Comparison of ENCODE assay signal across 8 mouse cellular contexts in genomic region chr5:21185764-21186685, GRCm38 (mm10). TPM values are rescaled to one million over a fixed set of nuclear protein-coding genes. Genes with fewer than 3 reads are reported as not detected.
DNase-seq lines count a peak whose midpoint lies in the region; ATAC-seq and TF ChIP-seq lines count a peak whose summit lies in the region.

Gene Gsap, plus strand, starts transcription at chr5:21186255.

- peak within 1 kb of the TSS; percentile 79 for H3K27ac ChIP-seq in bone marrow, adult 2 months (ENCODE audit: control insufficient read depth, insufficient read depth, low read depth, low read length, poor library complexity)
- H3K27ac ChIP-seq in heart, embryonic 12.5 days (ENCODE audit: poor library complexity, severe bottlenecking) = no peak within 1 kb of the TSS
- H3K27ac ChIP-seq in kidney, embryonic 16.5 days (ENCODE audit: low read length) = no peak within 1 kb of the TSS
- H3K27ac ChIP-seq in liver, embryonic 15.5 days (replicated peaks) = no peak within 1 kb of the TSS
- no peak within 1 kb of the TSS for H3K27ac ChIP-seq in stomach, embryonic 14.5 days (ENCODE audit: low read length)

- peak; percentile 75 to 77 for DNase-seq in B cell, adult 2 months
- peak; percentile 69 for DNase-seq in neural tube, embryonic 10.5 days (ENCODE audit: extremely low spot score, low spot score)

- ATAC-seq in erythroblast, adult 5-6 weeks (replicated peaks; ENCODE audit: low FRiP score, poor library complexity, severe bottlenecking) = peak; percentile 92
- peak; percentile 90 for ATAC-seq in heart, embryonic 12.5 days (ENCODE audit: insufficient number of reproducible peaks, low FRiP score)
- peak; percentile 95 for ATAC-seq in kidney, embryonic 16.5 days (ENCODE audit: low FRiP score, low TSS enrichment)
- peak; percentile 83 for ATAC-seq in liver, embryonic 15.5 days (ENCODE audit: insufficient read depth)
- ATAC-seq in stomach, embryonic 14.5 days (ENCODE audit: insufficient number of reproducible peaks, insufficient read depth, low FRiP score, low read depth) = peak; percentile 88

- H3K27me3 ChIP-seq in heart, embryonic 12.5 days (replicated peaks) = 0 out of 2 replicates have a peak, but pooled peaks cover 8% of the 10 kb centered on the region
- H3K27me3 ChIP-seq in kidney, embryonic 16.5 days (ENCODE audit: insufficient read depth, low read length) = no peaks in the 10 kb centered on the region
- peaks cover 20% of the 10 kb centered on the region; the same call in 1 of the 2 replicates for H3K27me3 ChIP-seq in liver, embryonic 15.5 days
- no peaks in the 10 kb centered on the region for H3K27me3 ChIP-seq in stomach, embryonic 14.5 days (ENCODE audit: control insufficient read depth, insufficient read depth, low read length)

- H3K36me3 ChIP-seq in heart, embryonic 12.5 days = no peaks in the 10 kb centered on the region
- no peaks in the 10 kb centered on the region for H3K36me3 ChIP-seq in kidney, embryonic 16.5 days (ENCODE audit: insufficient read depth, low read length)
- no peaks in the 10 kb centered on the region for H3K36me3 ChIP-seq in liver, embryonic 15.5 days (replicated peaks)
- H3K36me3 ChIP-seq in stomach, embryonic 14.5 days (ENCODE audit: control insufficient read depth, insufficient read depth, low read length) = no peaks in the 10 kb centered on the region

- peak within 1 kb of the TSS; percentile 94 for H3K4me3 ChIP-seq in bone marrow, adult 2 months (replicated peaks; ENCODE audit: control insufficient read depth, low read depth, low read length)
- peak within 1 kb of the TSS; percentile 55 for H3K4me3 ChIP-seq in heart, embryonic 12.5 days
- peak within 1 kb of the TSS; percentile 61 for H3K4me3 ChIP-seq in kidney, embryonic 16.5 days (ENCODE audit: low read length)
- H3K4me3 ChIP-seq in liver, embryonic 15.5 days (replicated peaks) = peak within 1 kb of the TSS; percentile 65
- peak within 1 kb of the TSS; percentile 56 for H3K4me3 ChIP-seq in stomach, embryonic 14.5 days (ENCODE audit: low read depth, low read length)

- WGBS in bone marrow, adult 2 months = 4% methylated on average over 43 of the region's 43 CpGs
- WGBS in heart, embryonic 12.5 days = 7% methylated on average over 43 of the region's 43 CpGs
- 4% methylated on average over 43 of the region's 43 CpGs for WGBS in kidney, embryonic 16.5 days
- 6% methylated on average over 43 of the region's 43 CpGs for WGBS in liver, embryonic 15.5 days (ENCODE audit: insufficient replicate concordance)
- 5% methylated on average over 43 of the region's 43 CpGs for WGBS in stomach, embryonic 14.5 days

- no peaks in the 10 kb centered on the region for H3K9me3 ChIP-seq in heart, embryonic 12.5 days (replicated peaks)
- H3K9me3 ChIP-seq in kidney, embryonic 16.5 days (ENCODE audit: low read length) = no peaks in the 10 kb centered on the region
- no peaks in the 10 kb centered on the region for H3K9me3 ChIP-seq in liver, embryonic 15.5 days (replicated peaks)
- H3K9me3 ChIP-seq in stomach, embryonic 14.5 days (ENCODE audit: control insufficient read depth, low read depth, low read length) = no peaks in the 10 kb centered on the region

- peak within 1 kb of the TSS; percentile 84 for H3K4me2 ChIP-seq in heart, embryonic 12.5 days
- peak within 1 kb of the TSS; percentile 89 for H3K4me2 ChIP-seq in kidney, embryonic 16.5 days (replicated peaks; ENCODE audit: low read depth, low read length)
- peak within 1 kb of the TSS; percentile 83 for H3K4me2 ChIP-seq in liver, embryonic 15.5 days
- H3K4me2 ChIP-seq in stomach, embryonic 14.5 days (replicated peaks; ENCODE audit: low read depth, low read length) = peak within 1 kb of the TSS; percentile 78

- TF ChIP-seq CTCF in bone marrow, adult 2 months (IDR thresholded peaks at IDR 0.05; ENCODE audit: control insufficient read depth, insufficient read depth, low read length) = no peak

- H3K4me1 ChIP-seq in bone marrow, adult 2 months (ENCODE audit: control insufficient read depth, insufficient read depth, low read length) = peaks cover 2% of the 10 kb centered on the region; the same call in 1 of the 2 replicates
- H3K4me1 ChIP-seq in heart, embryonic 12.5 days (replicated peaks) = peaks cover 3% of the 10 kb centered on the region; the same call in 1 of the 2 replicates
- H3K4me1 ChIP-seq in kidney, embryonic 16.5 days (ENCODE audit: insufficient read depth, low read length) = peaks cover 10% of the 10 kb centered on the region; the same call in 1 of the 2 replicates
- H3K4me1 ChIP-seq in liver, embryonic 15.5 days (replicated peaks) = peaks cover 12% of the 10 kb centered on the region
- H3K4me1 ChIP-seq in stomach, embryonic 14.5 days (ENCODE audit: control insufficient read depth, insufficient read depth, low read length) = no peaks in the 10 kb centered on the region

- peak within 1 kb of the TSS; percentile 66 for H3K9ac ChIP-seq in heart, embryonic 12.5 days
- H3K9ac ChIP-seq in kidney, embryonic 16.5 days (replicated peaks; ENCODE audit: low read length) = peak within 1 kb of the TSS; percentile 69
- peak within 1 kb of the TSS; percentile 47 for H3K9ac ChIP-seq in liver, embryonic 15.5 days
- H3K9ac ChIP-seq in stomach, embryonic 14.5 days (replicated peaks; ENCODE audit: low read depth, low read length) = peak within 1 kb of the TSS; percentile 19; the same call in 1 of the 2 replicates

- TF ChIP-seq POLR2A in bone marrow, adult 2 months (IDR thresholded peaks at IDR 0.05; ENCODE audit: borderline replicate concordance, control insufficient read depth, low read depth, low read length) = peak; percentile 68; the same call in 1 of the 2 replicates

RNA-seq across cellular contexts. Expression of gene Gsap, which starts in this region (rescaled TPM):
- polyA plus RNA-seq in bone marrow, adult 2 months (2011; ENCODE audit: insufficient read depth, insufficient read length, low replicate concordance, missing spikeins) = 9.4 and 16.2 TPM in 2 replicates
- 9.0 and 19.2 TPM in 2 replicates for total RNA-seq in erythroblast, adult 5-6 weeks (2015; ENCODE audit: low replicate concordance)
- total RNA-seq in erythroblast, adult 5-6 weeks (2017; ENCODE audit: low replicate concordance) = 2.8 and 4.1 TPM in 2 replicates
- 0.41 and 0.71 TPM in 2 replicates for polyA plus RNA-seq in heart, embryonic 12.5 days (2016; fragmentation: Nextera tagmentation; extraction: Ambion mirVana)
- 2.5 and 2.8 TPM in 2 replicates for polyA plus RNA-seq in kidney, embryonic 16.5 days (2015; fragmentation: Nextera tagmentation; extraction: Ambion mirVana)
- 1.9 and 2.2 TPM in 2 replicates for polyA plus RNA-seq in liver, embryonic 15.5 days (2015; fragmentation: Nextera tagmentation; extraction: Ambion mirVana)
- polyA plus RNA-seq in stomach, embryonic 14.5 days (2014; fragmentation: Nextera tagmentation; extraction: Ambion mirVana) = 1.8 and 2.6 TPM in 2 replicates

Comparison
In these comparisons a context has a peak if more than half of its experiments do, and no peak if none do; other contexts are left out.
1. Peak in ATAC-seq, H3K4me3 ChIP-seq, H3K9ac ChIP-seq and H3K4me2 ChIP-seq in heart, embryonic 12.5 days; RNA of the gene not detected or under 1 TPM.
2. H3K9ac ChIP-seq: peak in every context shown above with its lines; median percentile 69 in kidney, embryonic 16.5 days; 66 in heart, embryonic 12.5 days; 47 in liver, embryonic 15.5 days; 19 in stomach, embryonic 14.5 days.